Mouse (Mus musculus) CH12.LX (cell line): ENCODE data around the gene Ryr3. TPM values are rescaled to one million over a fixed set of nuclear protein-coding genes. Genes with fewer than 3 reads are reported as not detected.

ENCODE experiments used
- DNase-seq: peaks from one replicate; pipeline ENCODE4 v3.0.0-alpha.2; 2013; ENCODE audit errors: extremely low read depth
- H3K27ac ChIP-seq: 2 replicates; pipeline ENCODE4 v1.5.1; 2012; ENCODE audit warnings: low read depth, mild to moderate bottlenecking, control low read depth, moderate library complexity; ENCODE audit not compliant: insufficient read depth
- H3K27me3 ChIP-seq: replicated peaks from 2 replicates; pipeline ENCODE3; 2012; ENCODE audit warnings: inconsistent platforms
- H3K36me3 ChIP-seq, 2 experiments: replicated peaks in 1 of 2; 2 replicates each; pipeline versions ENCODE3 to v1.6.1; 2012; ENCODE audit warnings: inconsistent platforms in 1 of 2, low read length in 1 of 2, mild to moderate bottlenecking in 1 of 2, mixed read lengths in 1 of 2, moderate library complexity in 1 of 2; ENCODE audit not compliant: control insufficient read depth in 1 of 2, insufficient read depth in 1 of 2
- H3K4me1 ChIP-seq, 2 experiments: 2 replicates each; pipeline ENCODE4 v1.6.1; 2012; ENCODE audit warnings: inconsistent platforms in 1 of 2, moderate library complexity in 1 of 2; ENCODE audit not compliant: insufficient read depth in 2 of 2, control insufficient read depth in 1 of 2
- H3K4me2 ChIP-seq: 2 replicates; pipeline ENCODE4 v1.6.1; 2012; ENCODE audit warnings: low read depth, mild to moderate bottlenecking, control low read depth; ENCODE audit not compliant: poor library complexity, insufficient read depth, severe bottlenecking
- H3K4me3 ChIP-seq, 3 experiments: fragments of 150-350 bp in 1 of 3; sonication (generic) in 1 of 3; replicated peaks in 1 of 3; 2 replicates each; pipeline versions ENCODE3 to v1.5.1; 2011 to 2012; ENCODE audit warnings: low read depth in 2 of 3, low read length in 2 of 3, mild to moderate bottlenecking in 2 of 3, moderate library complexity in 2 of 3, control low read depth in 1 of 3, improper control_type of control experiment in 1 of 3, inconsistent platforms in 1 of 3, mixed read lengths in 1 of 3; ENCODE audit not compliant: poor library complexity in 1 of 3
- H3K79me2 ChIP-seq: replicated peaks from 2 replicates; pipeline ENCODE4 v1.6.1; 2012; ENCODE audit warnings: mild to moderate bottlenecking, moderate library complexity; ENCODE audit not compliant: control insufficient read depth, poor library complexity, insufficient read depth, severe bottlenecking; ENCODE audit errors: extremely low read depth
- H3K9ac ChIP-seq: 2 replicates; pipeline ENCODE4 v1.6.1; 2012; ENCODE audit warnings: low read depth, mild to moderate bottlenecking, control low read depth, moderate library complexity; ENCODE audit not compliant: insufficient read depth
- H3K9me3 ChIP-seq: replicated peaks from 2 replicates; pipeline ENCODE3; 2012; ENCODE audit warnings: low read length, inconsistent platforms, mixed read lengths
- ELF1 ChIP-seq: IDR thresholded peaks from 2 replicates; pipeline ENCODE4 v1.6.1; 2014; ENCODE audit warnings: low read depth, mild to moderate bottlenecking, inconsistent platforms, low read length, improper control_type of control experiment
- ETS1 ChIP-seq: conservative IDR thresholded peaks from 2 replicates; pipeline ENCODE4 v1.6.1; 2012; ENCODE audit warnings: low read depth, mild to moderate bottlenecking, inconsistent platforms, low read length, improper control_type of control experiment, moderate library complexity
- HCFC1 ChIP-seq: IDR thresholded peaks from 2 replicates; pipeline ENCODE4 v1.6.1; 2012; ENCODE audit warnings: low read depth, mild to moderate bottlenecking, inconsistent platforms, low read length, improper control_type of control experiment
- IRF4 ChIP-seq: IDR thresholded peaks from 2 replicates; pipeline ENCODE4 v1.6.1; 2014; ENCODE audit warnings: low read depth, mild to moderate bottlenecking, inconsistent platforms, low read length, improper control_type of control experiment
- JUND ChIP-seq: conservative IDR thresholded peaks from 2 replicates; pipeline ENCODE4 v1.6.1; 2011; ENCODE audit warnings: low read depth, low read length, improper control_type of control experiment
- MAX ChIP-seq: IDR thresholded peaks from 2 replicates; pipeline ENCODE4 v1.6.1; 2011; ENCODE audit warnings: low read length, improper control_type of control experiment
- MXI1 ChIP-seq: IDR thresholded peaks from 2 replicates; pipeline ENCODE4 v1.6.1; 2011; ENCODE audit warnings: mild to moderate bottlenecking, low read depth, low read length, improper control_type of control experiment
- NRF1 ChIP-seq: IDR thresholded peaks from 2 replicates; pipeline ENCODE4 v1.6.1; 2014; ENCODE audit warnings: low read depth, mild to moderate bottlenecking, inconsistent platforms, low read length, improper control_type of control experiment, moderate library complexity
- PAX5 ChIP-seq: IDR thresholded peaks from 2 replicates; pipeline ENCODE4 v1.6.1; 2012; ENCODE audit warnings: low read length, inconsistent platforms, mixed read lengths
- RCOR1 ChIP-seq: conservative IDR thresholded peaks from 2 replicates; pipeline ENCODE4 v1.6.1; 2012; ENCODE audit warnings: low read depth, mild to moderate bottlenecking, inconsistent platforms, low read length, improper control_type of control experiment
- TBP ChIP-seq: conservative IDR thresholded peaks from 2 replicates; pipeline ENCODE4 v1.6.1; 2011; ENCODE audit warnings: low read depth, low read length, improper control_type of control experiment
- USF1 ChIP-seq: IDR thresholded peaks from 2 replicates; pipeline ENCODE4 v1.6.1; 2014; ENCODE audit warnings: low read depth, mild to moderate bottlenecking, inconsistent platforms, low read length, improper control_type of control experiment
- ZMIZ1 ChIP-seq: IDR thresholded peaks from 2 replicates; pipeline ENCODE4 v1.6.1; 2012; ENCODE audit warnings: low read depth, mild to moderate bottlenecking, inconsistent platforms, low read length, improper control_type of control experiment
- ZNF384 ChIP-seq: IDR thresholded peaks from 2 replicates; pipeline ENCODE4 v1.6.1; 2012; ENCODE audit warnings: low read depth, low read length, improper control_type of control experiment, inconsistent platforms
- dilution Hi-C: fragments of 300-500 bp; cut with MboI; formaldehyde crosslinking; loops from 2 replicates; pipeline ENCODE4 v1.14.3; 2020; ENCODE audit warnings: low sequenced_read_pairs; ENCODE audit not compliant: extremely low pct_unique_long_range_greater_than_20kb, extremely low pct_ligation_motif_present
- in situ Hi-C: fragments of 300-500 bp; cut with MboI; formaldehyde crosslinking; loops from 3 replicates; pipeline ENCODE4 v1.14.3; 2019; ENCODE audit warnings: low sequenced_read_pairs, low pct_ligation_motif_present, low pct_unique_long_range_greater_than_20kb, mixed read lengths
- polyA plus RNA-seq: library from polyadenylated mRNA; unstranded; fragments of >175 nt; gene quantifications from 2 replicates; pipeline ENCODE4 v1.2.1, GENCODE M21; 2012; ENCODE audit warnings: low read depth; ENCODE audit not compliant: insufficient read length
- total RNA-seq, 2 experiments: library from RNA; depleted of rRNA; stranded (reverse); fragments of 300-350 nt in 1 of 2; fragments of >200 nt in 1 of 2; gene quantifications; 2 replicates each; pipeline ENCODE4 v1.2.3; 2012 to 2014

Gene Ryr3
- total and polyA plus RNA-seq, 3 experiments = 0.08 to 0.40 (median 0.16) TPM

DNA sequence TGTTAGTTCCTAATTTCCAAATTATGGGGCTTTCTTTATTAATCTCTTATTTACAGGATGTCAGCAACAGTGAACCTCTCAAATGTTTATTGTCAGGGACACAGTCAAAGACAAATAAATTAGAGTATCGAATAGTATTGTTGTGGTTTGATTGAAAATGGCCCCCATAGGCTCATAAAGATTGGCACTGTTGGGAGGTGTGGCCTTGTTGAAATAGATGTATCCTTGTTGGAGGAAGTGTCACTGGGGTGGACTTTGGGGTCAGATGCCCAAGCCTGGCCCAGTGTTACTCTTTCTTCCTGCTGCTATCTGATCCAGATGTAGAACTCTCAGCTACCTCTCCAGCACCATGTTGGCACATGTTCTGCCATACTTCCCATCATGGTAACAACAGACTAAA lies 495.7 kb downstream of the Ryr3 start:
- H3K9me3 ChIP-seq = no peaks in the 10 kb centered on the region
- H3K9ac ChIP-seq = no peak overlapping the region
- no peak overlapping the region for H3K4me3 ChIP-seq
- DNase-seq = no peak
- H3K79me2 ChIP-seq = no peaks in the 10 kb centered on the region
- no peak overlapping the region for H3K4me2 ChIP-seq
- TF ChIP-seq HCFC1 (no peak), MAX (no peak), IRF4 (no peak), TBP (no peak), ZNF384 (no peak), ZMIZ1 (no peak), RCOR1 (no peak)
- in situ Hi-C loops (no loop called here), dilution Hi-C loops (no loop called here)
- no peaks in the 10 kb centered on the region for H3K27me3 ChIP-seq
- H3K27ac ChIP-seq = no peak overlapping the region
- H3K36me3 ChIP-seq = no peaks in the 10 kb centered on the region
- no peaks in the 10 kb centered on the region for H3K4me1 ChIP-seq

DNA sequence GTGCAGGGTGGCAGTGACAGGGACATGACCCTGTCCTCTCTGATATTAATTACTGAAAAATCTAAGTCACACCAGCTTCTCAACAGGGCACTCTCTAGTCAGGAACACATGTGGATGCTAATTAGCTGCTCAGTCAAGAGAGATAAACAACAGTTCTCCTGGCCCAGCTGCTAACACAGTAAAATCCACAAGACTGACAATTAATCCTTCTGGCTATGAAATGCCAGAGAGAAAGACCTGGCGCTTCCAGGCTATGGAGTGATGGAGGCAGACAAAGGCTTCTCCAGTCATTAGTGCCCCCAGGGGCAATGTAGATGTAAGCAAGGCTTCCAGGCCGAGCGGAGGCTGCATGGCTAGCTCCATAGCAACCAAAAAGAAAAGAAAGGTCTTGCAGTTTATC lies 496.2 kb downstream of the Ryr3 start:
- H3K36me3 ChIP-seq = no peaks in the 10 kb centered on the region
- in situ Hi-C loops = no loop called here
- TF ChIP-seq PAX5 = no peak
- H3K4me2 ChIP-seq = no peak overlapping the region
- H3K9ac ChIP-seq = no peak overlapping the region
- no peaks in the 10 kb centered on the region for H3K27me3 ChIP-seq
- no peaks in the 10 kb centered on the region for H3K9me3 ChIP-seq
- no peaks in the 10 kb centered on the region for H3K79me2 ChIP-seq
- H3K4me1 ChIP-seq = no peaks in the 10 kb centered on the region
- H3K4me3 ChIP-seq = no peak overlapping the region
- dilution Hi-C loops = no loop called here
- H3K27ac ChIP-seq = no peak overlapping the region
- DNase-seq = no peak

DNA sequence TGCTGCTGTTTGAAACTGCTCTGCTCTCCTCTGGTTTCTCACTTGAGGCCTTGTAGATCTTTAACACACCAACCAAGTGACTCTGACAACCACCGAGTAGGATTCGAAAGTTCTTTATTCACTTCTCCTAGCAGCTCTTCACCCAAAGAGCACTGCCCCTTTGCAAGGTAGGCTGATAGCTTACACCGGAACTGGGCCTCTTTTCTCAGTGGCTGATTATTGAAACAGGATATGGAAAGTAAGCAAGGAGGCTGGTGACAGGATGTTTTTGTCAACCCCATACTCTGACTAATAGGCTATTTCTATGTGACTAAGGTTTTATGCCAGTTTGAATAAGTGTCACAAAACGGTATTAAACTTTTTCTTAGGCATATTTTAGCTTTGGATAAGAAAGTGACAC lies 502.2 kb downstream of the Ryr3 start:
- Histone ChIP-seq H3K27ac (no peak overlapping the region), H3K36me3 (no peaks in the 10 kb centered on the region)
- TF ChIP-seq ELF1 (no peak), ZNF384 (no peak), ETS1 (no peak), IRF4 (no peak), PAX5 (no peak), USF1 (no peak), JUND (no peak), RCOR1 (no peak), NRF1 (no peak), MXI1 (no peak)
- TF ChIP-seq, all 38 proteins: peak for 0
- Histone ChIP-seq H3K4me2 (no peak overlapping the region), H3K4me1 (peaks cover 0 to 10% of the 10 kb centered on the region in 2 experiments; a peak in 1 of 4 replicates), H3K9me3 (no peaks in the 10 kb centered on the region), H3K9ac (no peak overlapping the region), H3K27me3 (no peaks in the 10 kb centered on the region), H3K4me3 (no peak overlapping the region), H3K79me2 (no peaks in the 10 kb centered on the region)
- dilution Hi-C loops (no loop called here), in situ Hi-C loops (no loop called here)
- peak; percentile 60 for DNase-seq
